Mouse (Mus musculus): ENCODE results near the gene Gm597.

DNA sequence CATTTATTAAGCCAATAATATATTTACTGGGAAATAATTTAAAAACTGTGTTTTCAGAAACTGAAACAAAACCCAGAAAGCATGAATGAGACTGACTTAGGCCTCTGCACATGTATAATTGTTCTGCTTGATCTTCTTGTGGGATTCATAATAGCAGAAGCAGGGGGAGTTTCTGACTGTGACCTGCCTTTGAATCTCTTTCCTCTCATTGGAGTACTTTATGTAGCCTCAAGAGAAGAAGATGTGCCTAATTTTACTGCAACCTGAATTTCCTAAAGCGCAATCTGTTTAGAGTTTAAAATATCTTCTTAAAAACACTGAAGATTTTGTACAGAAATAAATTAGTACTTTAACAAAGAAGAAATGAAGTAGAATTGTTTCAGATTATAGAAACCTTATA, 27.6 kb upstream of the Gm597 start:
- TF ChIP-seq CTCF (IDR thresholded peaks at IDR 0.05; ENCODE audit: low read depth), result no peak
- TF ChIP-seq EP300 (IDR thresholded peaks at IDR 0.05; ENCODE audit: low read depth), result no peak
